Mouse (Mus musculus) lung, embryonic 14.5 days (tissue): ENCODE data around the gene Cbx7. TPM values are rescaled to one million over a fixed set of nuclear protein-coding genes. Genes with fewer than 3 reads are reported as not detected.
A peak's percentile ranks its signal among the peaks of the same experiment; 100 is the strongest.
"Not testable (repeated sequence)": the region's sequence is repeated elsewhere in the genome, so short reads cannot be mapped to it uniquely, and the experiment has no call there.

Experiments used
- ATAC-seq: fragments of 200-750 bp; cut with Nextera tagmentation; 2 replicates; pipeline ENCODE4 v1.8.0; 2017; ENCODE audit warnings: mild to moderate bottlenecking, moderate TSS enrichment, moderate library complexity; ENCODE audit not compliant: insufficient read depth
- DNase-seq: peaks from one replicate; pipeline ENCODE4 v3.0.0-alpha.2; 2015
- H3K27ac ChIP-seq: fragments of 300-500 bp; sonication (generic); 2 replicates; pipeline ENCODE4 v1.5.1; 2014; ENCODE audit warnings: low read depth, mild to moderate bottlenecking, moderate library complexity
- H3K27me3 ChIP-seq: fragments of 300-500 bp; sonication (generic); 2 replicates; pipeline ENCODE4 v1.6.1; 2014; ENCODE audit warnings: low read length, control low read depth; ENCODE audit not compliant: insufficient read depth
- H3K36me3 ChIP-seq: fragments of 300-500 bp; sonication (generic); 2 replicates; pipeline ENCODE4 v1.6.1; 2014; ENCODE audit warnings: control low read depth; ENCODE audit not compliant: insufficient read depth
- H3K4me1 ChIP-seq: fragments of 300-500 bp; sonication (generic); 2 replicates; pipeline ENCODE4 v1.6.1; 2014; ENCODE audit warnings: antibody characterized with exemption, control low read depth; ENCODE audit not compliant: insufficient read depth
- H3K4me2 ChIP-seq: fragments of 300-500 bp; sonication (generic); 2 replicates; pipeline ENCODE4 v1.6.1; 2014; ENCODE audit warnings: mild to moderate bottlenecking
- H3K4me3 ChIP-seq: fragments of 300-500 bp; sonication (generic); 2 replicates; pipeline ENCODE4 v1.5.1; 2014; ENCODE audit warnings: low read depth, low read length
- H3K9ac ChIP-seq: fragments of 300-500 bp; sonication (generic); 2 replicates; pipeline ENCODE4 v1.6.1; 2014
- H3K9me3 ChIP-seq: fragments of 300-500 bp; sonication (generic); 2 replicates; pipeline ENCODE4 v1.6.1; 2016; ENCODE audit warnings: low read depth, low read length, control low read depth
- CTCF ChIP-seq: IDR thresholded peaks from 2 replicates; pipeline ENCODE4 v1.5.1; 2016; ENCODE audit warnings: antibody characterized with exemption, low read depth
- WGBS: fragments of 180-500 bp; shearing (Covaris S2); extraction: QIAGEN DNeasy Blood & Tissue Kit; methylation state at CpG from one replicate; pipeline ENCODE4 v1.1.7; 2014; 5-methylcytosine and 5-hydroxymethylcytosine counted together
- polyA plus RNA-seq: library from polyadenylated mRNA; unstranded; fragments of >200 nt; fragmentation: Nextera tagmentation; extraction: Ambion mirVana; gene quantifications from 2 replicates; pipeline ENCODE4 v1.2.1, GENCODE M21; 2014

The Cbx7 gene
- polyA plus RNA-seq, 1 experiment from 2014 or later = 2.3 TPM

DNA sequence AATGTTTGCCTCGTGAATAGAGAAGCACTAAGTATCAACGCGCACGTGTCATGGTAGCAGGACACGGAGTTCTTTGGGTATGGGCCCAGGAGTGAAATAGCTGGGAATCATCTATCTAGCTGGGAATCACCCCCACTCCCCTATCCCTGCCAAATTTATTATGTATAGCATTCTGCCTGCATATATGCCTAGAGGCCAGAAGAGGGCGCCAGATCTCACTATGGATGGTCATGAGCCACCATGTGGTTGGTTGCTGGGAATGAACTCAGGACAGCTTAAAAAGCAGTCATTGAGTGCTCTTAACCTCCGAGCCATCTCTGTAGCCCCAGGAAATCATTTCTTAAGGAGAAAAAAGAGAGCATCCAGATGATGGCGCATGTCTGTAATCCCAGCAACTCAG is 30.0 kb downstream of the Cbx7 start:
- no peaks in the 10 kb centered on the region for H3K27me3 ChIP-seq
- H3K4me2 ChIP-seq = no peak overlapping the region
- peak; percentile 84 for TF ChIP-seq CTCF
- H3K36me3 ChIP-seq = no peaks in the 10 kb centered on the region
- H3K9ac ChIP-seq = no peak overlapping the region
- peak; percentile 82 for DNase-seq
- H3K27ac ChIP-seq = no peak overlapping the region
- no peak overlapping the region for H3K4me3 ChIP-seq
- no peaks in the 10 kb centered on the region for H3K9me3 ChIP-seq
- ATAC-seq = no peak
- no peaks in the 10 kb centered on the region for H3K4me1 ChIP-seq
- 22% methylated on average over 8 of the region's 8 CpGs for WGBS

DNA sequence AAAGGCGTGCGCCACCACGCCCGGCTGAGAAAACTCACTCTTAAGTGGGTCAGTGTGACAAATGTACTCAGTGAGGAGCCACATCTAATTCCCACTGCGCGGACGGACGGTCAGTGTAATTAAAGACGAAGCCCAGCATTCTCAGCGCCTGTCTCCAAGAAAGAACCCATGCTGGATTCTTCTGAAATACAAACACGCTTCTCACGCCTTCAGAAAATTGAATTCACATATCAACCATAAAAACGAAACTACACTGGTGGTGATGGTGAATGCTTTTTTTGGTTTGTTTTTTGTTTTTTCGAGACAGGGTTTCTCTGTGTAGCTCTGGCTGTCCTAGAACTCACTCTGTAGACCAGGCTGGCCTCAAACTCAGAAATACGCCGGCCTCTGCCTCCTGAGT is 31.0 kb downstream of the Cbx7 start:
- no peak overlapping the region for H3K4me3 ChIP-seq
- ATAC-seq = no peak
- no peaks in the 10 kb centered on the region for H3K36me3 ChIP-seq
- DNase-seq = no peak
- peaks cover 6% of the 10 kb centered on the region; the same call in 1 of the 2 replicates for H3K27me3 ChIP-seq
- no peak overlapping the region for H3K9ac ChIP-seq
- no peaks in the 10 kb centered on the region for H3K4me1 ChIP-seq
- no peak overlapping the region for H3K4me2 ChIP-seq
- H3K27ac ChIP-seq = no peak overlapping the region
- no peaks in the 10 kb centered on the region for H3K9me3 ChIP-seq
- WGBS = 84% methylated on average over 16 of the region's 16 CpGs
- no peak for TF ChIP-seq CTCF

DNA sequence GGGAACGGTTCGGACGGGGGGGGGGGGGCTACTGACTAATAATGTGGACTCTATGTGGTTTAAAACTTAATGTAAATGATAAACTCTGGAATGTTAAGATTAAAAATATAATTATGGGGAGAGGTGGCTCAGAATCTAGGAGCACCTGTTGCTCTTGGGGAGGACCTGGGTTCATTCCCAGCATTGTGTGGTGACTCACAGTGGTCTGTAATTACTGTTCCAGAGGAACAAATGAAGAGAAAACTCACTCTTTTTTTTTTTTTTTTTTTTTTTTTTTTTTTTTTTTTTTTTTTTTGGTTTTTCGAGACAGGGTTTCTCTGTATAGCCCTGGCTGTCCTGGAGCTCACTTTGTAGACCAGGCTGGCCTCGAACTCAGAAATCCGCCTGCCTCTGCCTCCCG is 31.4 kb downstream of the Cbx7 start:
- not testable (repeated sequence) for H3K9ac ChIP-seq, H3K4me3 ChIP-seq, H3K4me1 ChIP-seq, H3K9me3 ChIP-seq, H3K27me3 ChIP-seq, DNase-seq, H3K36me3 ChIP-seq, ATAC-seq, H3K27ac ChIP-seq, H3K4me2 ChIP-seq
- whole genome bisulfite sequencing = 85% methylated on average over 4 of the region's 7 CpGs

DNA sequence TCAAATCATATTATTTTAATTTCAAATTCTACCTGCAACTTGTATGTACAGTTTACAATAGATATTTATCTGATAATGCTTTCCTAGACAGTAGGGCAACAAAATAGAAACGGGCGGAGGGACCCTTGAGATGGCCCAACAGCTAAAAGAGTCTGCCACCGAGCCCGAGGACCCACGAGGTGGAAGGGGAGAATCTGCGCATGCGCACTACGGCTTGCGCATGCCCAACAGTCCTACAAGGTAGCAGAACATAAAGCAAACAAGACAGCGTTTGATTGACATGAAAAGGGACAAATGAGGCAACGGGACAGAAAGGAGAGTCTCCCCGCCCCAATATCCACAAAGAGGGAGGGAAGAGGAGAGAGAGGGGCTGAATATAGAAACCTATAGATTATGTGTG is 31.9 kb downstream of the Cbx7 start:
- no peak for ATAC-seq

DNA sequence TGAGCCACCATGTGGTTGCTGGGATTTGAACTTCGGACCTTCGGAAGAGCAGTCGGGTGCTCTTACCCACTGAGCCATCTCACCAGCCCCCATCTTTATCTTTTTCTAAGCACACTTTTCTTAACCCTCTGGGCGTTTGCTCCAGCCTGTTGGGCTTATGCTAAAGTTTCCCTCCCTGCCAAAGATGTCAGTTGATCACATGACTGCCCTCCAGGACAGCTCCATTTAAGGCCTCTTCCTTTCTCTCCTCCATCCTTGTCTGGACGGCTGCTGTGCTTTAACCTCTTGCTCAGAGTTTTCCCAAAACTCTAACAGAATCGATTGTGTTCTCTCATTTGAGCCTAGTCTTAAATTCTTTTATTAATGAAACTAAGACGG is 34.6 kb downstream of the Cbx7 start:
- no peak overlapping the region for H3K4me2 ChIP-seq
- TF ChIP-seq CTCF = no peak
- no peak overlapping the region for H3K4me3 ChIP-seq
- H3K9ac ChIP-seq = no peak overlapping the region
- 59% methylated on average over 7 of the region's 7 CpGs for WGBS
- H3K36me3 ChIP-seq = no peaks in the 10 kb centered on the region
- ATAC-seq (no peak), DNase-seq (no peak)
- H3K27me3 ChIP-seq = peaks cover 41% of the 10 kb centered on the region
- H3K4me1 ChIP-seq = peaks cover 7% of the 10 kb centered on the region; the same call in 1 of the 2 replicates
- no peak overlapping the region for H3K27ac ChIP-seq
- H3K9me3 ChIP-seq = no peaks in the 10 kb centered on the region

More for the DNA sequence above, 31.9 kb downstream of the Cbx7 start:
- Histone ChIP-seq H3K4me2 (no peak overlapping the region), H3K27ac (no peak overlapping the region), H3K4me3 (no peak overlapping the region), H3K9me3 (no peaks in the 10 kb centered on the region), H3K27me3 (peaks cover 14% of the 10 kb centered on the region), H3K9ac (no peak overlapping the region), H3K36me3 (no peaks in the 10 kb centered on the region), H3K4me1 (peaks cover 6% of the 10 kb centered on the region; the same call in 1 of the 2 replicates)
- DNase-seq = no peak
- 84% methylated on average over 12 of the region's 12 CpGs for WGBS
- TF ChIP-seq CTCF = no peak

DNA sequence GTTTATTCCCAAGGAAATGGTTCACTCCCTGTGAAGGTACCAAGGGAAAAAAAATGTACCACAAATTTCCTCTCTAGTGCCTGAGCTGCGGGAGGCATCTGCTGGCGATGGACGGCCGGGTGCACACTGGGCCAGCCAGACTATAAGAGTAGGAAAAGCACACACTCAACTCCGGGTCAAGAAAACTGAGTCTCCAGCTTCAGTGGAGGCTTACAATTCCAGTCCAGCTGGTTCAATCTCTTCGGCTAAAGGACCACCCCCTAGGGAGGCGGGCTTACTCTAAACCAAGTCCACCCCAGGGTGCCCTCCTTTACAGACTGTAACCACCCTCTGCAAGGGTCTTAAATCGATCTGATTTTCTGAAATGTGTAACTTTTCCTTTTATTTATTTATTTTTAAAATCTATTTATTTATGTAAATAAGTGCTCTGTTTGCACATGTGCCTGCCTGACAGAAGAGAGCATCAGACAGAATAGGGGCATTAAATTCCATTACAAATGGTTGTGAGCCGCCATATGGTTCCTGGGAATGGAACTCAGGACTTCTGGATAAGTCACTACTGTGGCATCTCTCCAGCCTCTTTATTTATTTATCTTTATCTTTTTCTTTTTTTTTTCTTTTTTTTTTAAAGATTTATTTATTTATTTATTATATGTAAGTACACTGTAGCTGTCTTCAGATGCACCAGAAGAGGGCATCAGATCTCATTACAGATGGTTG is 35.1 kb downstream of the Cbx7 start:
- Histone ChIP-seq H3K36me3 (no peaks in the 10 kb centered on the region), H3K27ac (no peak overlapping the region), H3K9ac (no peak overlapping the region), H3K4me2 (no peak overlapping the region), H3K9me3 (no peaks in the 10 kb centered on the region), H3K4me1 (peaks cover 7% of the 10 kb centered on the region; the same call in 1 of the 2 replicates), H3K4me3 (no peak overlapping the region), H3K27me3 (peaks cover 43% of the 10 kb centered on the region)
- no peak for TF ChIP-seq CTCF
- ATAC-seq (no peak), DNase-seq (peak; percentile 57)
- 20% methylated on average over 9 of the region's 9 CpGs for WGBS

DNA sequence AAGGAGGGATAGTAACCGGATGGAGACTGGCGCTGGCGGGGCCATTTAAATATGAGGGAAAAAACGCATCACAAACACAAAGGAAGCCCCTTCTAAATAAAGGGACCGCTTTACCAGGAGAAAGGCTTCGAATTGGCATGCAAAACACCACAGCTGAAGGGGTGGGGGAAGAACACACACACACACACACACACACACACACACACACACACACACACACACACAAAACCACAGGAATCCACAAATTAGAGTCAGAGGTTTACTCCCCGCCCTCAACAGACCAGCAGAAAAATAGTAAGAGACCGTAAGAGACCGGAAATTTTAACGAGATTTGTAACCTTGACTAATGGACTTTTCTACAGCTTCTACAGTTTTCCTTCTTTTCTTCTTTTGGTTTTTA is 36.1 kb downstream of the Cbx7 start:
- H3K4me1 ChIP-seq = peaks cover 7% of the 10 kb centered on the region; the same call in 1 of the 2 replicates
- DNase-seq = peak; percentile 10
- no peak overlapping the region for H3K27ac ChIP-seq
- ATAC-seq = no peak
- no peak for TF ChIP-seq CTCF
- H3K9ac ChIP-seq = no peak overlapping the region
- 0 out of 2 replicates have a peak overlapping the region, but pooled peaks have one; percentile 10 for H3K4me2 ChIP-seq
- peaks cover 43% of the 10 kb centered on the region for H3K27me3 ChIP-seq
- no peak overlapping the region for H3K4me3 ChIP-seq
- no peaks in the 10 kb centered on the region for H3K9me3 ChIP-seq
- WGBS = 6% methylated on average over 10 of the region's 10 CpGs
- no peaks in the 10 kb centered on the region for H3K36me3 ChIP-seq
